Mouse (Mus musculus) forebrain, embryonic 16.5 days (tissue): ENCODE measurements around the gene Fbxw11. TPM values are rescaled to one million over a fixed set of nuclear protein-coding genes. Genes with fewer than 3 reads are reported as not detected.
"Not testable (repeated sequence)": the region's sequence is repeated elsewhere in the genome, so short reads cannot be mapped to it uniquely, and the experiment has no call there.

Source experiments
- ATAC-seq: fragments of 200-750 bp; cut with Nextera tagmentation; 2 replicates; pipeline ENCODE4 v1.8.0; 2017; ENCODE audit warnings: mild to moderate bottlenecking, moderate library complexity
- H3K27ac ChIP-seq: fragments of 300-500 bp; sonication (generic); 2 replicates; pipeline ENCODE4 v1.5.1; 2014; ENCODE audit warnings: low read length, control low read depth
- H3K27me3 ChIP-seq: fragments of 300-500 bp; sonication (generic); replicated peaks from 2 replicates; pipeline ENCODE4 v1.6.1; 2014; ENCODE audit warnings: low read length; ENCODE audit not compliant: control insufficient read depth, insufficient read depth
- H3K36me3 ChIP-seq: fragments of 300-500 bp; sonication (generic); 2 replicates; pipeline ENCODE4 v1.6.1; 2014; ENCODE audit not compliant: control insufficient read depth, insufficient read depth
- H3K4me1 ChIP-seq: fragments of 300-500 bp; sonication (generic); replicated peaks from 2 replicates; pipeline ENCODE4 v1.6.1; 2014; ENCODE audit warnings: low read length; ENCODE audit not compliant: control insufficient read depth, insufficient read depth
- H3K4me2 ChIP-seq: fragments of 300-500 bp; sonication (generic); 2 replicates; pipeline ENCODE4 v1.6.1; 2014; ENCODE audit warnings: mild to moderate bottlenecking, low read length, control low read depth
- H3K4me3 ChIP-seq: fragments of 300-500 bp; sonication (generic); replicated peaks from 2 replicates; pipeline ENCODE4 v1.5.1; 2014; ENCODE audit warnings: mild to moderate bottlenecking, low read length, control low read depth
- H3K9ac ChIP-seq: fragments of 300-500 bp; sonication (generic); replicated peaks from 2 replicates; pipeline ENCODE4 v1.6.1; 2014; ENCODE audit warnings: low read depth, low read length, control low read depth
- H3K9me3 ChIP-seq: fragments of 300-500 bp; sonication (generic); 2 replicates; pipeline ENCODE4 v1.6.1; 2016; ENCODE audit warnings: low read length; ENCODE audit not compliant: control insufficient read depth
- WGBS: fragments of 180-500 bp; shearing (Covaris S2); extraction: QIAGEN DNeasy Blood & Tissue Kit; methylation state at CpG from one replicate; pipeline ENCODE4 v1.1.7; 2014; 5-methylcytosine and 5-hydroxymethylcytosine counted together
- polyA plus RNA-seq: library from polyadenylated mRNA; unstranded; fragments of >200 nt; fragmentation: Nextera tagmentation; extraction: Ambion mirVana; gene quantifications from 2 replicates; pipeline ENCODE4 v1.2.1, GENCODE M21; 2015

The Fbxw11 gene
- polyA plus RNA-seq, 1 experiment from 2014 or later = 125 TPM

DNA sequence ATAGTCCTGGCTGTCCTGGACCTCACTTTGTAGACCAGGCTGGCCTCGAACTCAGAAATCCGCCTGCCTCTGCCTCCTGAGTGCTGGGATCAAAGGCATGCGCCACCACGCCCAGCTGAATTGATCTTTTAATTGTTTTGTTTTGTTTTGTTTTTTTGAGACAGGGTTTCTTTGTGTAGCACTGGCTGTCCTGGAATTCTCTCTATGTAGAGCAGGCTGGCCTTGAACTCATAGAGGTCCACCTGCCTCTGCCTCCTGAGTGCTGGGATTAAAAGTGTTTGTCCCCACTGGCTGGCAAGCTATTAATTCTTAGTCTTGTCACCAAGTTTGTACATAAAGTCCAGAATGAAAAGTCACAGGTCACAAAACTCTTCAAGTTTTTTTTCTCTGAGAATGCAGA lies 36.6 kb downstream of the Fbxw11 start:
- not testable (repeated sequence) for H3K27me3 ChIP-seq, H3K4me3 ChIP-seq, H3K9ac ChIP-seq, H3K27ac ChIP-seq, ATAC-seq, H3K36me3 ChIP-seq, H3K4me2 ChIP-seq, H3K9me3 ChIP-seq
- H3K4me1 ChIP-seq = peaks cover 16% of the 10 kb centered on the region
- WGBS = 95% methylated on average over 4 of the region's 4 CpGs

DNA sequence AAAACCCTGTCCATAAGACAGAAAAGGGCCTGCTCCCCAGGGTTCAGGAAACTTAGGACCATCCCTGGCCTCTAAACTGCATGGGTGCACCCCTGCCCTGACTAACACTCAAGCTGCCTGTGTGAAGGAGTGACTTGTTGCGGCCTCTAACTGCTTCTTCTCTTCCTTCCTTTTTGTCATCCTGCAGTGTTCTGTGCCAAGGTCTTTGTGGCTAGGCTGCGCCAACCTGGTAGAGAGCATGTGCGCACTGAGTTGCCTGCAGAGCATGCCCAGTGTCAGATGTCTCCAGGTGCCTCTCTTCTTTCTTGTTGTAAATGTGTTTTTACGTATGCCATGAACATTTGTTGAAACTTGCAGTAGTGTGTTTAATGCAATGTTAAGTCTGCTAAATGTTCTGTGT lies 37.5 kb downstream of the Fbxw11 start:
- peaks cover 16% of the 10 kb centered on the region for H3K4me1 ChIP-seq
- no peak overlapping the region for H3K4me3 ChIP-seq
- H3K9ac ChIP-seq = no peak overlapping the region
- H3K27me3 ChIP-seq = no peaks in the 10 kb centered on the region
- no peak overlapping the region for H3K27ac ChIP-seq
- H3K4me2 ChIP-seq = no peak overlapping the region
- ATAC-seq = no peak
- no peaks in the 10 kb centered on the region for H3K36me3 ChIP-seq
- 76% methylated on average over 4 of the region's 4 CpGs for WGBS
- no peaks in the 10 kb centered on the region for H3K9me3 ChIP-seq

DNA sequence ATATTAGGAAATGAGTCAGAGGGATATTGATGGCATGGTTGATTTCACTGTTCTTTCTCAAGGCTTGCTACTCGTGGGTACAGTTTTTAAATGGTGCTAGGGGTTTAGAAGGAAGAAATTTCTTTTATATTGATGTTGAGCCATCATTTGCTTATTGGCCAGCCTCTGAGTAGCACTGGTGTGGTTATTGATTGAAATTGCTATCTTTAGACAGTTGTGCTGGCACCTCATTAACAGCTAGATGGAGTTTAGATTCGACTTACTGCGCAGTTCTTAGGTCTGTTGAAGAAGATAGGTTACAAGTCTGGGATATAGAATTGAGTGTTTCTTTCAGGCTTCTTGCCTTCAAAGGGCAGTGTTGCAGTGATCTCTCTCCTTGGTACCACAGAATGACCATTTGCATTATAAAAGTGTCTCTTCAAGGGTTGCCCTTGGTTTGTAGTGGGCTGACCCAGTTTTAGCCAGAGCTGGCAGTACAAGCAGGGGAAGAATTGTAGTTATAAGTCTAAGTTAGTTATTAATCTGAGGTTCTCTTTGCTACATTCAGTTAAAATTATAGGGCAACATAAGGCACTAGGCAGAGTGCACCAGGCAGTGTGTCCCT lies 38.8 kb downstream of the Fbxw11 start:
- Histone ChIP-seq H3K9ac (no peak overlapping the region), H3K36me3 (no peaks in the 10 kb centered on the region), H3K4me2 (no peak overlapping the region), H3K4me3 (no peak overlapping the region), H3K4me1 (peaks cover 16% of the 10 kb centered on the region), H3K27me3 (no peaks in the 10 kb centered on the region), H3K27ac (no peak overlapping the region), H3K9me3 (no peaks in the 10 kb centered on the region)
- WGBS = 71% methylated on average over 3 of the region's 3 CpGs
- ATAC-seq = no peak

DNA sequence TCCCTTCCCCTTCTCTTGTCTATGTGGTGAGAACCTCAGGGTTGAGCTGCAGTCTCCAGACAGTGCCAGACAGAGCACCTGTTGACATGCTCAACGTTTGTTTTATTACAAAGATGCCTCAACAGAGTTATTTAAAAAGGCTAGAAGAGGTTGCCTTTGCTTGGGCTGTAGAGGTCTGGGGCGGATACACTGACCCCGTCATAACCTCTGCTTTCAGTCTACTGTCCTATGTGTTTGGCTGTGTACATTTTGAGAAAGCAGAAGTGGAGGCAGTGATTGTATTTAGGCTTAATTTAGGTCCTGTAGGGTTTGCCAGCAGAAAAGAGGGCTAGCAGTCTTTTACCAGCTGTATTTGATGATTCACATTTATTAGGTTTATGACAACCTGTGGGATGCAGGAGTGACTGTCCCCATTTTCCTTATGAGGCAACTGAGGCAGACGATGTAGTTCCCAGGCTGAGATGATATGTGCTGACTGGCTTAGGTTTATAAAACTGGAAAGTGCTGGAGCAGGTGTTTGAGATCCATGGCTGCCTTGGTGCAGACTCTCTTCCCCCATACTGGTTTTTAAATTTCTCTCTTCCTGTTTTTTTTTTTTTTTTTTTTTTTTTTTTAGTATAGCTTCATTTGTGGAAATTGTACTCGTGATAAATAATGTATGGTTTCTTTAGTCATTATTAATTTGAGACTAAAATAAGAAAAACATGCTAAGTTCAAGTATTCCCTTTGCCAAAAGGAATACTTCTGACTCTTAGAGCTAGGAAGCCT lies 40.0 kb downstream of the Fbxw11 start:
- ATAC-seq = no peak

DNA sequence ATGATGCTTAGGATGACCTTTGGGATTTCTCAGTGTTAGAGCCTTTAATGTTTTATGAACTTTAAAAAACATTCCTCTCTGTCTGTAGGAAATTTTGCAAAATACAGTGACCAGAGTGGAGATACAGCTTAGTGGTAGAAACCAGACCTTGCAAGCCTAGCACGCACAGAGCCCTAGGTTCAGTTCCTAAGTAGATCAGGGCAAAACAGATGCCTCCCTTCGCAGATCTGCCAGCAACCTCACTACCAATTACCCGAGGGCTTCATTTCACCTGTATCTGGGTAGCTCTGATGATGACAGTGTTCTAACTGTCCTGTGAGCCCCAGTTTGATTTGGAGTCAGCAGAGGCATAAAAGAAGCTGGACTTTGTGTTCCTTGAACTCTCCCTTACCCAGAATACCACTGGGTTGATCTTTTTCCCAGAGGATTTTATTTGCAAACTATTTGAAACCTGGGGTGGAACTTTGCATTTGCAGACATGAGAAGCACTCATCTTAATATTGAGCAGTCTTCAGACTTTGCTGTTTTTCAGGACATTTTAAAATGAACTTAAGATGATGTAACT lies 42.2 kb downstream of the Fbxw11 start:
- H3K27me3 ChIP-seq = no peaks in the 10 kb centered on the region
- H3K27ac ChIP-seq = no peak overlapping the region
- H3K4me1 ChIP-seq = peaks cover 11% of the 10 kb centered on the region
- no peak overlapping the region for H3K4me3 ChIP-seq
- no peaks in the 10 kb centered on the region for H3K9me3 ChIP-seq
- 81% methylated on average over 3 of the region's 3 CpGs for WGBS
- no peak overlapping the region for H3K4me2 ChIP-seq
- H3K36me3 ChIP-seq = no peaks in the 10 kb centered on the region
- no peak for ATAC-seq
- no peak overlapping the region for H3K9ac ChIP-seq

More for the DNA sequence above, 40.0 kb downstream of the Fbxw11 start:
- Histone ChIP-seq H3K4me3 (no peak overlapping the region), H3K4me1 (peaks cover 8% of the 10 kb centered on the region), H3K9me3 (no peaks in the 10 kb centered on the region), H3K9ac (no peak overlapping the region), H3K27ac (no peak overlapping the region), H3K4me2 (no peak overlapping the region), H3K36me3 (no peaks in the 10 kb centered on the region), H3K27me3 (no peaks in the 10 kb centered on the region)
- 85% methylated on average over 5 of the region's 5 CpGs for WGBS

DNA sequence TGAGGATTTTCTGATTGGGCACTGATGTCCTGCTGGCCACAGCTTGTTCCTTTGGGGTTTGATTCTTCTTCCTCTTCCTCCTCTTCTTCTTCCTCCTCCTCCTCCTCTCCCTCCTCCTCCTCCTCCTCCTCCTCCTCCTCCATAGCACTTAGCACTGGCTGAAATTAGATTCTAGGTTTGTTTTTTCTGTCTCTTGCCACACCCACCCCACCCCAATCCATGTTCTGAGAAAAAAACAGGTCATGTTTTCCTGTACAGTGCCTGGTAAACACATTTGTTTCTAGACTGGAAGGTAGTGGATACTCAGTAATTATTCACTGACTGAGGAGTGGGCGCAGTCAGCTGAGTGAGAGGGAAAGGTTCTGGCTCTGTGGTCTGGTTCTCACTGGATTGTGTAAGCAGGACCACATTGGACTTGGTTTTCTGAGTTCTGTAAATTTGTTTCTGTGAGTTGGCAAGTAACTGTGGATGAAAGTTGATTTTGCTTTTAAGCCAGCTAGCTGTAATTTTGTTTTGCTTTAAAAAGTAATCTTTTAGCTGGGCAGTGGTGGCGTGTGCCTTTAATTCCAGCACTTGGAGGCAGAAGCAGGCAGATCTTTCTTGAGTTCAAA lies 45.8 kb downstream of the Fbxw11 start:
- Histone ChIP-seq H3K4me1 (peaks cover 6% of the 10 kb centered on the region), H3K4me2 (no peak overlapping the region), H3K27ac (no peak overlapping the region), H3K27me3 (no peaks in the 10 kb centered on the region), H3K36me3 (no peaks in the 10 kb centered on the region), H3K9ac (no peak overlapping the region), H3K4me3 (no peak overlapping the region), H3K9me3 (no peaks in the 10 kb centered on the region)
- no peak for ATAC-seq
- WGBS = 95% methylated on average over 2 of the region's 2 CpGs

DNA sequence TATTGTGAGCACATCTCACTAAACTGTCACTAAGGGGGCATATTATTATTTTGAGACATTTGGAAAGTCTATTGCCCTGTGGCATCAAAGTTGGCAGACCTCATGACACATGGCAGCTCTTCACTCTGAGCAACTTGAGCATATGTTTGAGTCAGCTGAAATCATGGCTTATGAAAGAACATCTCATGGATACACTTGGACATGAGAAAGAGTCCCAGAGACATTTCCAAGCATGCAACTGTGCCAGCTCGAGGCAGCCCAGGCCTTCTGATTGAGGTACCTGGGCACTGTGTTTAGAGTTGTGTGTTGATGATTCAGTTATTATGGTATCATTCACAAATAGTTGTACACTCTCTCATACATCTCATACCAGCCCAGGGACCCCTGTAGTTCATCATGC lies 47.0 kb downstream of the Fbxw11 start:
- Histone ChIP-seq H3K9ac (no peak overlapping the region), H3K36me3 (no peaks in the 10 kb centered on the region), H3K9me3 (no peaks in the 10 kb centered on the region), H3K4me3 (no peak overlapping the region), H3K4me1 (peaks cover 11% of the 10 kb centered on the region), H3K27me3 (no peaks in the 10 kb centered on the region), H3K27ac (no peak overlapping the region), H3K4me2 (no peak overlapping the region)
- 86% methylated on average over 1 of the region's 1 CpGs for WGBS
- ATAC-seq = no peak

DNA sequence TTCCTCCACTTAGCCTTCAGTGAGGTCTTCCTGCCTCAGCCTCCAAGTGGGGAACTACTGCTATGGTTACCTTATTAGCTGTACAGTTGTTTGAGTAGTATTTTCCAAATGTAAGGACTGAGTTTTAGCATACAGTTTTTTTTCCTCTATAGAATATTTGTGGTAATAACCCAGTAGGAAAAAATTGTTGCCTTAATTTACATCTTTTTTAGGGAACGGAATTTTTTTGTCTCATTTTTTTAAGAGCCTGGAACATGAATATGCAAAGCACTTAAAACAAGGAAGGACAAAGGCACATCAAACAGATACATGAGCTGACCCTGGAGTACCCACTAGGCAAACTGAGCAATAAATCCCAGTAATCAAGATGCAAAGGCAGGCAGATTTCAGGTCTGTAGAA lies 50.3 kb downstream of the Fbxw11 start:
- no peak overlapping the region for H3K4me3 ChIP-seq
- WGBS = 90% methylated on average over 1 of the region's 1 CpGs
- H3K27me3 ChIP-seq = no peaks in the 10 kb centered on the region
- H3K36me3 ChIP-seq = no peaks in the 10 kb centered on the region
- H3K9ac ChIP-seq = no peak overlapping the region
- H3K27ac ChIP-seq = no peak overlapping the region
- ATAC-seq = no peak
- H3K4me1 ChIP-seq = peaks cover 15% of the 10 kb centered on the region; the same call in 1 of the 2 replicates
- H3K4me2 ChIP-seq = no peak overlapping the region
- no peaks in the 10 kb centered on the region for H3K9me3 ChIP-seq

DNA sequence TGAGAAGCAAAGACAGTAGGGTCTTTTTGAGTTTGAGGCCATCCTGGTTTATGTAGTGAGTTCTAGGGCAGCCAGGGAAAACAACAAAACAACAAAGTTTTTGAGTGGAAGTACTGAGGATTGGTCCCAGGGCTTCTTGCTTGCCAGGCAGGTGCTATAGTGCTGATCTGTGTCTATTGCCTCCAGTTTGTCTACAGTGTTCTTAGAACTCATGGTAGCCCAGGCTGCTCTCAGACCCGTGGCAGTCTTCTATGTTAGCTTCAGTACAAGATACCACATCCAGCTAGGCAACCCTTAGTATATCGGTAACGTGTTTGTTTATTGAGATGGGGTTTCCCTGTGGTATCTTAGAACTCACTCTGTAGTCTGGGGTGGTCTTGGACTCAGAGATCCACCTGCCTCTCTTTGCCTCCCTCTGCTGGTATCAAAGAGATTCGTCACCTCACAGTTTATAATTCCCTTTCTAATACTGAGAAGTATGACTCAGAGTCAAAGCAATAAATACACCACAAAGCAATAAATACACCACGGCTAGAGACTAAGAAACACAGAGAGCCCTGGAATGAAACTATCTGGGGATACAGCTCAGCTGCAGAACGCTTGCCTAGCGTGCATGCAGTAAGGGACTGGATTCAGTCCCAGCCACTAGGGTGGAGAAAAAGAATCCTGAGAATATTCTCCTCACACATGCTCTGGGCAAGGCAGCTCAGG lies 51.1 kb downstream of the Fbxw11 start:
- H3K4me2 ChIP-seq = no peak overlapping the region
- H3K27ac ChIP-seq = no peak overlapping the region
- peaks cover 17% of the 10 kb centered on the region; the same call in 1 of the 2 replicates for H3K4me1 ChIP-seq
- no peak overlapping the region for H3K9ac ChIP-seq
- H3K9me3 ChIP-seq = no peaks in the 10 kb centered on the region
- no peaks in the 10 kb centered on the region for H3K27me3 ChIP-seq
- no peaks in the 10 kb centered on the region for H3K36me3 ChIP-seq
- H3K4me3 ChIP-seq = no peak overlapping the region
- peak; percentile 54 for ATAC-seq
- WGBS = 55% methylated on average over 7 of the region's 7 CpGs
